Mouse (Mus musculus): ENCODE results near the gene Ptpn1. TPM values are rescaled to one million over a fixed set of nuclear protein-coding genes. Genes with fewer than 3 reads are reported as not detected.
A peak's percentile ranks its signal among the peaks of the same experiment; 100 is the strongest.

The Ptpn1 gene
- polyA plus RNA-seq, 2 experiments from 2014 or later: 146 to 155 TPM

- no peak for ATAC-seq
These were observed 10.0 kb upstream of the Ptpn1 start for GRCm38 (mm10) chr2:167921823-167922222.

GRCm38 (mm10) chr2:167924011-167924410 is 7.8 kb upstream of the Ptpn1 start:
- no peak for ATAC-seq

- peak; percentile 81 for ATAC-seq
These were observed 6.9 kb upstream of the Ptpn1 start for GRCm38 (mm10) chr2:167924803-167925604.

- ATAC-seq: no peak
These were observed 5.7 kb upstream of the Ptpn1 start for GRCm38 (mm10) chr2:167925841-167926800.

- no peak for ATAC-seq
These were observed 3.8 kb upstream of the Ptpn1 start for GRCm38 (mm10) chr2:167928002-167928526.

- ATAC-seq: no peak
These were observed 2.9 kb upstream of the Ptpn1 start for GRCm38 (mm10) chr2:167928972-167929371.

- ATAC-seq: no peak
These were observed 882 bp upstream of the Ptpn1 start for GRCm38 (mm10) chr2:167930975-167931374.

- peak; percentile 9 for ATAC-seq
These were observed 922 bp downstream of the Ptpn1 start for GRCm38 (mm10) chr2:167932727-167933231.

GRCm38 (mm10) chr2:167933397-167933796 is 1.5 kb downstream of the Ptpn1 start:
- ATAC-seq: no peak

- ATAC-seq: no peak
These were observed 4.1 kb downstream of the Ptpn1 start for GRCm38 (mm10) chr2:167935956-167936355.

- ATAC-seq: no peak
These were observed 6.9 kb downstream of the Ptpn1 start for GRCm38 (mm10) chr2:167938786-167939185.

GRCm38 (mm10) chr2:167939204-167939603 is 7.3 kb downstream of the Ptpn1 start:
- no peak for ATAC-seq

GRCm38 (mm10) chr2:167939632-167940399 is 8.0 kb downstream of the Ptpn1 start:
- ATAC-seq: no peak

GRCm38 (mm10) chr2:167940636-167941035 is 8.8 kb downstream of the Ptpn1 start:
- no peak for ATAC-seq

- ATAC-seq: no peak
These were observed 9.5 kb downstream of the Ptpn1 start for GRCm38 (mm10) chr2:167941320-167941719.

GRCm38 (mm10) chr2:167941745-167942176 is 9.9 kb downstream of the Ptpn1 start:
- no peak for ATAC-seq

GRCm38 (mm10) chr2:167942199-167942925 is 10.5 kb downstream of the Ptpn1 start:
- ATAC-seq: peak; percentile 80

- ATAC-seq: peak; percentile 47
These were observed 11.2 kb downstream of the Ptpn1 start for GRCm38 (mm10) chr2:167942926-167943633.

GRCm38 (mm10) chr2:167944193-167944592 is 12.3 kb downstream of the Ptpn1 start:
- no peak for ATAC-seq

- ATAC-seq: no peak
These were observed 13.6 kb downstream of the Ptpn1 start for GRCm38 (mm10) chr2:167945451-167945850.

- ATAC-seq: no peak
These were observed 15.4 kb downstream of the Ptpn1 start for GRCm38 (mm10) chr2:167947251-167947650.
